Mouse (Mus musculus): Measurements from ENCODE around the gene Fgfr1op. TPM values are rescaled to one million over a fixed set of nuclear protein-coding genes. Genes with fewer than 3 reads are reported as not detected.

Gene Fgfr1op
- polyA plus RNA-seq, 1 experiment from 2014 or later: 9.9 TPM

- no peak overlapping the region for H3K9ac ChIP-seq (ENCODE audit: low read depth, low read length)
- no peaks in the 10 kb centered on the region for H3K9me3 ChIP-seq (replicated peaks; ENCODE audit: control insufficient read depth, low read length)
- no peaks in the 10 kb centered on the region for H3K27me3 ChIP-seq (ENCODE audit: control insufficient read depth, insufficient read depth, low read depth, low read length)
- no peak overlapping the region for H3K4me3 ChIP-seq (ENCODE audit: low read depth, low read length)
- no peak overlapping the region for H3K27ac ChIP-seq (ENCODE audit: low read length)
- no peaks in the 10 kb centered on the region for H3K36me3 ChIP-seq (ENCODE audit: control insufficient read depth, insufficient read depth)
- no peak overlapping the region for H3K4me2 ChIP-seq (ENCODE audit: low read depth, low read length)
- no peaks in the 10 kb centered on the region for H3K4me1 ChIP-seq (ENCODE audit: control insufficient read depth, low read depth, low read length)
- WGBS (ENCODE audit: insufficient replicate concordance): 59% methylated on average over 3 of the region's 3 CpGs
- no peak for ATAC-seq (ENCODE audit: low read depth)
Measured at GRCm38 (mm10) chr17:8229607-8230006, 64.3 kb downstream of the Fgfr1op start.

GRCm38 (mm10) chr17:8232089-8232488 lies 66.8 kb downstream of the Fgfr1op start:
- Histone ChIP-seq H3K36me3 (ENCODE audit: control insufficient read depth, insufficient read depth) (no peaks in the 10 kb centered on the region), H3K4me2 (ENCODE audit: low read depth, low read length) (no peak overlapping the region), H3K27me3 (ENCODE audit: control insufficient read depth, insufficient read depth, low read depth, low read length) (no peaks in the 10 kb centered on the region), H3K4me1 (ENCODE audit: control insufficient read depth, low read depth, low read length) (no peaks in the 10 kb centered on the region), H3K4me3 (ENCODE audit: low read depth, low read length) (no peak overlapping the region), H3K9me3 (replicated peaks; ENCODE audit: control insufficient read depth, low read length) (no peaks in the 10 kb centered on the region), H3K27ac (ENCODE audit: low read length) (no peak overlapping the region), H3K9ac (ENCODE audit: low read depth, low read length) (no peak overlapping the region)
- ATAC-seq (ENCODE audit: low read depth): no peak
- WGBS (ENCODE audit: insufficient replicate concordance): 46% methylated on average over 5 of the region's 5 CpGs

- H3K36me3 ChIP-seq (ENCODE audit: control insufficient read depth, insufficient read depth): no peaks in the 10 kb centered on the region
- no peak for ATAC-seq (ENCODE audit: low read depth)
- 47% methylated on average over 15 of the region's 15 CpGs for WGBS (ENCODE audit: insufficient replicate concordance)
Measured at GRCm38 (mm10) chr17:8233618-8234214, 68.4 kb downstream of the Fgfr1op start.

GRCm38 (mm10) chr17:8234537-8234936 lies 69.2 kb downstream of the Fgfr1op start:
- H3K4me1 ChIP-seq (ENCODE audit: control insufficient read depth, low read depth, low read length): no peaks in the 10 kb centered on the region
- no peak overlapping the region for H3K4me3 ChIP-seq (ENCODE audit: low read depth, low read length)
- no peaks in the 10 kb centered on the region for H3K36me3 ChIP-seq (ENCODE audit: control insufficient read depth, insufficient read depth)
- 50% methylated on average over 4 of the region's 4 CpGs for whole genome bisulfite sequencing (ENCODE audit: insufficient replicate concordance)
- H3K9me3 ChIP-seq (replicated peaks; ENCODE audit: control insufficient read depth, low read length): no peaks in the 10 kb centered on the region
- H3K9ac ChIP-seq (ENCODE audit: low read depth, low read length): no peak overlapping the region
- no peak overlapping the region for H3K27ac ChIP-seq (ENCODE audit: low read length)
- no peaks in the 10 kb centered on the region for H3K27me3 ChIP-seq (ENCODE audit: control insufficient read depth, insufficient read depth, low read depth, low read length)
- ATAC-seq (ENCODE audit: low read depth): no peak
- H3K4me2 ChIP-seq (ENCODE audit: low read depth, low read length): no peak overlapping the region

More at GRCm38 (mm10) chr17:8233618-8234214, 68.4 kb downstream of the Fgfr1op start:
- H3K4me1 ChIP-seq (ENCODE audit: control insufficient read depth, low read depth, low read length): no peaks in the 10 kb centered on the region
- no peaks in the 10 kb centered on the region for H3K9me3 ChIP-seq (replicated peaks; ENCODE audit: control insufficient read depth, low read length)
- no peaks in the 10 kb centered on the region for H3K27me3 ChIP-seq (ENCODE audit: control insufficient read depth, insufficient read depth, low read depth, low read length)
- H3K4me2 ChIP-seq (ENCODE audit: low read depth, low read length): no peak overlapping the region
- H3K4me3 ChIP-seq (ENCODE audit: low read depth, low read length): no peak overlapping the region
- no peak overlapping the region for H3K27ac ChIP-seq (ENCODE audit: low read length)
- H3K9ac ChIP-seq (ENCODE audit: low read depth, low read length): no peak overlapping the region

GRCm38 (mm10) chr17:8235743-8236142 lies 70.4 kb downstream of the Fgfr1op start, which contains the start of gene Ccr6:
Gene Ccr6 (plus strand): TSS chr17:8236043.
- WGBS (ENCODE audit: insufficient replicate concordance): 28% methylated on average over 3 of the region's 3 CpGs
- H3K4me3 ChIP-seq (ENCODE audit: low read depth, low read length): no peak within 1 kb of the TSS

GRCm38 (mm10) chr17:8238012-8238710 lies 72.9 kb downstream of the Fgfr1op start:
- 48% methylated on average over 15 of the region's 15 CpGs for WGBS (ENCODE audit: insufficient replicate concordance)

More at GRCm38 (mm10) chr17:8235743-8236142, 70.4 kb downstream of the Fgfr1op start, which contains the start of gene Ccr6:
- no peaks in the 10 kb centered on the region for H3K9me3 ChIP-seq (replicated peaks; ENCODE audit: control insufficient read depth, low read length)
- H3K9ac ChIP-seq (ENCODE audit: low read depth, low read length): no peak within 1 kb of the TSS
- no peaks in the 10 kb centered on the region for H3K4me1 ChIP-seq (ENCODE audit: control insufficient read depth, low read depth, low read length)
- no peaks in the 10 kb centered on the region for H3K27me3 ChIP-seq (ENCODE audit: control insufficient read depth, insufficient read depth, low read depth, low read length)
- no peaks in the 10 kb centered on the region for H3K36me3 ChIP-seq (ENCODE audit: control insufficient read depth, insufficient read depth)
- H3K27ac ChIP-seq (ENCODE audit: low read length): no peak within 1 kb of the TSS
- no peak for ATAC-seq (ENCODE audit: low read depth)
- no peak within 1 kb of the TSS for H3K4me2 ChIP-seq (ENCODE audit: low read depth, low read length)

GRCm38 (mm10) chr17:8239561-8239960 lies 74.3 kb downstream of the Fgfr1op start:
- no peak overlapping the region for H3K4me2 ChIP-seq (ENCODE audit: low read depth, low read length)
- no peak overlapping the region for H3K27ac ChIP-seq (ENCODE audit: low read length)
- ATAC-seq (ENCODE audit: low read depth): no peak
- H3K36me3 ChIP-seq (ENCODE audit: control insufficient read depth, insufficient read depth): no peaks in the 10 kb centered on the region
- 50% methylated on average over 3 of the region's 3 CpGs for WGBS (ENCODE audit: insufficient replicate concordance)
- H3K9ac ChIP-seq (ENCODE audit: low read depth, low read length): no peak overlapping the region
- H3K4me3 ChIP-seq (ENCODE audit: low read depth, low read length): no peak overlapping the region
- H3K4me1 ChIP-seq (ENCODE audit: control insufficient read depth, low read depth, low read length): no peaks in the 10 kb centered on the region
- no peaks in the 10 kb centered on the region for H3K27me3 ChIP-seq (ENCODE audit: control insufficient read depth, insufficient read depth, low read depth, low read length)
- no peaks in the 10 kb centered on the region for H3K9me3 ChIP-seq (replicated peaks; ENCODE audit: control insufficient read depth, low read length)

More at GRCm38 (mm10) chr17:8238012-8238710, 72.9 kb downstream of the Fgfr1op start:
- ATAC-seq (ENCODE audit: low read depth): no peak
- no peaks in the 10 kb centered on the region for H3K9me3 ChIP-seq (replicated peaks; ENCODE audit: control insufficient read depth, low read length)
- no peak overlapping the region for H3K4me2 ChIP-seq (ENCODE audit: low read depth, low read length)
- no peak overlapping the region for H3K27ac ChIP-seq (ENCODE audit: low read length)
- H3K36me3 ChIP-seq (ENCODE audit: control insufficient read depth, insufficient read depth): no peaks in the 10 kb centered on the region
- H3K4me1 ChIP-seq (ENCODE audit: control insufficient read depth, low read depth, low read length): no peaks in the 10 kb centered on the region
- H3K9ac ChIP-seq (ENCODE audit: low read depth, low read length): no peak overlapping the region
- no peak overlapping the region for H3K4me3 ChIP-seq (ENCODE audit: low read depth, low read length)
- H3K27me3 ChIP-seq (ENCODE audit: control insufficient read depth, insufficient read depth, low read depth, low read length): no peaks in the 10 kb centered on the region

- Histone ChIP-seq H3K9ac (ENCODE audit: low read depth, low read length) (no peak overlapping the region), H3K4me3 (ENCODE audit: low read depth, low read length) (no peak overlapping the region), H3K27me3 (ENCODE audit: control insufficient read depth, insufficient read depth, low read depth, low read length) (no peaks in the 10 kb centered on the region), H3K4me1 (ENCODE audit: control insufficient read depth, low read depth, low read length) (no peaks in the 10 kb centered on the region), H3K4me2 (ENCODE audit: low read depth, low read length) (no peak overlapping the region), H3K9me3 (replicated peaks; ENCODE audit: control insufficient read depth, low read length) (no peaks in the 10 kb centered on the region), H3K27ac (ENCODE audit: low read length) (no peak overlapping the region), H3K36me3 (ENCODE audit: control insufficient read depth, insufficient read depth) (no peaks in the 10 kb centered on the region)
- WGBS (ENCODE audit: insufficient replicate concordance): 43% methylated on average over 4 of the region's 4 CpGs
- no peak for ATAC-seq (ENCODE audit: low read depth)
Measured at GRCm38 (mm10) chr17:8240517-8240916, 75.2 kb downstream of the Fgfr1op start.

- H3K36me3 ChIP-seq (ENCODE audit: control insufficient read depth, insufficient read depth): no peaks in the 10 kb centered on the region
- H3K27ac ChIP-seq (ENCODE audit: low read length): no peak overlapping the region
- no peak overlapping the region for H3K4me2 ChIP-seq (ENCODE audit: low read depth, low read length)
- H3K4me1 ChIP-seq (ENCODE audit: control insufficient read depth, low read depth, low read length): no peaks in the 10 kb centered on the region
- ATAC-seq (ENCODE audit: low read depth): no peak
- WGBS (ENCODE audit: insufficient replicate concordance): 76% methylated on average over 12 of the region's 12 CpGs
- H3K9me3 ChIP-seq (replicated peaks; ENCODE audit: control insufficient read depth, low read length): no peaks in the 10 kb centered on the region
- no peak overlapping the region for H3K4me3 ChIP-seq (ENCODE audit: low read depth, low read length)
- no peaks in the 10 kb centered on the region for H3K27me3 ChIP-seq (ENCODE audit: control insufficient read depth, insufficient read depth, low read depth, low read length)
- H3K9ac ChIP-seq (ENCODE audit: low read depth, low read length): no peak overlapping the region
Measured at GRCm38 (mm10) chr17:8241645-8242044, 76.3 kb downstream of the Fgfr1op start.
